Mouse (Mus musculus) ES-Bruce4 (cell line): ENCODE data around the gene Ccdc88c.

ENCODE experiments used
- CTCF ChIP-seq: IDR thresholded peaks from one replicate; pipeline ENCODE4 v1.8.1; 2011; ENCODE audit warnings: low read depth, low read length
- POLR2A ChIP-seq: IDR thresholded peaks from one replicate; pipeline ENCODE4 v1.8.1; 2011; ENCODE audit warnings: low read length; ENCODE audit not compliant: insufficient read depth

DNA sequence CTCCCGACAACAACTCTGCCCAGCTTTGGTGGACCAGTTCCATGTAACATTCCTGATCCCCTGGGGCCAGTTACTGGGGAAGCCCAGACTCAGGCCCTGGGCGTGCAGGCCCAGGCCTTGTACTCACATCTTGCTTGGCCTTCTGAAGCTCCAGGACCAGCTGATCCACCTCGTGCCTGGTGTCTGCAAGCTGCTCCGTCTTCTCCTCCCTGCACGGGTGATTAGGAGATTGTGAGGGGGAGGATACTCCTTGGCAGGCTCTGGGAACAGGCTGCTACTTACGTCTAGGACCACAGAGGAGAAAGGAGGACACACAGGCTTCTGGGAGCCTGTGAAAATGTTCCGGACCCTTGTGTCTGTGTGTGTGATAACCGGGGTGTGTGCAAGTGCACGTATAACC, 62.6 kb downstream of the Ccdc88c start:
- TF ChIP-seq CTCF (no peak), POLR2A (no peak)
